Mouse (Mus musculus) myocyte (in vitro differentiated cells): Measurements from ENCODE around the gene Prrc2a. TPM values are rescaled to one million over a fixed set of nuclear protein-coding genes. Genes with fewer than 3 reads are reported as not detected.

Experiments used
- H3K27me3 ChIP-seq: one replicate; pipeline ENCODE4 v1.6.1; 2011; ENCODE audit not compliant: control insufficient read depth, insufficient read depth, insufficient read length
- H3K36me3 ChIP-seq: one replicate; pipeline ENCODE4 v1.6.1; 2011; ENCODE audit not compliant: control insufficient read depth, insufficient read depth
- H3K4me2 ChIP-seq: one replicate; pipeline ENCODE4 v1.6.1; 2011; ENCODE audit warnings: low read depth, control low read depth
- H3K4me3 ChIP-seq: one replicate; pipeline ENCODE4 v1.5.1; 2011; ENCODE audit warnings: mild to moderate bottlenecking, control low read depth, moderate library complexity
- H3K79me2 ChIP-seq: one replicate; pipeline ENCODE4 v1.6.1; 2011; ENCODE audit not compliant: control insufficient read depth, insufficient read depth
- H3ac ChIP-seq: one replicate; pipeline ENCODE4 v1.6.1; 2011; ENCODE audit not compliant: control insufficient read depth, insufficient read length
- CEBPB ChIP-seq: IDR thresholded peaks from 2 replicates; pipeline ENCODE4 v1.6.1; 2011; ENCODE audit warnings: mild to moderate bottlenecking, moderate library complexity; ENCODE audit not compliant: poor library complexity, insufficient read depth, severe bottlenecking
- E2F4 ChIP-seq: IDR thresholded peaks from one replicate; pipeline ENCODE4 v1.6.1; 2011; ENCODE audit warnings: mild to moderate bottlenecking, control low read depth, moderate library complexity; ENCODE audit not compliant: insufficient read depth
- MAX ChIP-seq: IDR thresholded peaks from one replicate; pipeline ENCODE4 v1.6.1; 2011; ENCODE audit warnings: low read depth, mild to moderate bottlenecking, control low read depth
- MYOD1 ChIP-seq, 3 experiments: IDR thresholded peaks; one replicate each; pipeline ENCODE4 v1.6.1; 2011; ENCODE audit warnings: control low read depth in 2 of 3, low read depth in 2 of 3, mild to moderate bottlenecking in 2 of 3, moderate library complexity in 1 of 3; ENCODE audit not compliant: insufficient read length in 2 of 3, control insufficient read depth in 1 of 3
- MYOG ChIP-seq, 3 experiments: IDR thresholded peaks; one replicate each; pipeline ENCODE4 v1.6.1; 2011; ENCODE audit warnings: control low read depth in 2 of 3, low read depth in 2 of 3, mild to moderate bottlenecking in 2 of 3; ENCODE audit not compliant: insufficient read length in 2 of 3, control insufficient read depth in 1 of 3, insufficient read depth in 1 of 3
- POLR2A ChIP-seq: IDR thresholded peaks from one replicate; pipeline ENCODE4 v1.6.1; 2011; ENCODE audit warnings: low read depth, mild to moderate bottlenecking, control low read depth, moderate library complexity; ENCODE audit not compliant: insufficient read length
- POLR2AphosphoS2 ChIP-seq: IDR thresholded peaks from one replicate; pipeline ENCODE4 v1.6.1; 2011; ENCODE audit warnings: low read depth, control low read depth; ENCODE audit not compliant: insufficient read length
- REST ChIP-seq: IDR thresholded peaks from one replicate; pipeline ENCODE4 v1.6.1; 2011; ENCODE audit warnings: mild to moderate bottlenecking, control low read depth, moderate library complexity; ENCODE audit not compliant: insufficient read depth, insufficient read length
- SRF ChIP-seq: IDR thresholded peaks from one replicate; pipeline ENCODE4 v1.6.1; 2011; ENCODE audit warnings: low read depth; ENCODE audit not compliant: control insufficient read depth, insufficient read length
- TCF12 ChIP-seq: IDR thresholded peaks from one replicate; pipeline ENCODE4 v1.6.1; 2011; ENCODE audit warnings: mild to moderate bottlenecking, control low read depth; ENCODE audit not compliant: poor library complexity, insufficient read depth, severe bottlenecking
- TCF3 ChIP-seq: IDR thresholded peaks from one replicate; pipeline ENCODE4 v1.6.1; 2011; ENCODE audit warnings: low read depth, control low read depth; ENCODE audit not compliant: insufficient read length
- USF1 ChIP-seq: IDR thresholded peaks from one replicate; pipeline ENCODE4 v1.6.1; 2011; ENCODE audit warnings: low read depth, mild to moderate bottlenecking, control low read depth, moderate library complexity
- polyA plus RNA-seq: library from polyadenylated mRNA; unstranded; fragments of >200 nt; fragmentation: generic; extraction: Trizol; gene quantifications from one replicate; pipeline ENCODE4 v1.2.1, GENCODE M21; 2012; ENCODE audit warnings: missing spikeins

The Prrc2a gene
- polyA plus RNA-seq, 1 experiment, result 153 TPM

DNA sequence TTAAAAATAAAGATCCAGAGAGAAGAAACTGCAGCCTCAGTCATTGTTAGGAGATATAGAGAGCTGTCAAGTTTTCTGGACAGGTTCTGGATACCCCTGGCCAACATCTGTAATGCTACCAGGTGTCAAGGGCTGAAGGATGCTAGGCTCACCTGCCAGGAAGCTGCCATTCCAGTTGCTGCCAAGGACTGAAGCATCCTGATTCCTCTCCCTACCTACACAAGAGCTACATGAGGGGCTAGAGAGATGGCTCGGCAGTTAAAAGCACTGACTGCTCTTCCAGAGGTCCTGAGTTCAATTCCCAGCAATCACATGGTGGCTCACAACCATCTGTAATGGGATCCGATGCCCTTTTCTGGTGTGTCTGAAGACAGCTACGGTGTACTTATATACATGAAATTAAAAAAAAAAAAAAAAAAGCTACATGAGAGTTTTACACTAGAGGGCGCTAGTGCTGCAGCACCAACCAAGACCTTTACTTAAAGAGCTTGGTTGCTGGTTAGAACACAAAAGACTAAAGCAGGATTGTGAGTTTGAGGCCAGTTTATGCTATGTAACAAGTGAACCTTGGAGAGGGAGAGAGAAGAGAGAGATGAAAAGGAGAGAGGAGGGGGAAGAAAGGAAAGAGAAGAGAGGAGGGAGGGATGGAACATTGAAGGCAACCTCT, 4.0 kb upstream of the Prrc2a start:
- no peak overlapping the region for H3ac ChIP-seq
- no peak overlapping the region for H3K4me2 ChIP-seq
- TF ChIP-seq POLR2A, result no peak
- TF ChIP-seq TCF3, result no peak
- no peak for TF ChIP-seq SRF
- no peak for TF ChIP-seq E2F4
- no peak overlapping the region for H3K4me3 ChIP-seq
- H3K36me3 ChIP-seq, result no peaks in the 10 kb centered on the region
- H3K79me2 ChIP-seq, result peaks cover 14% of the 10 kb centered on the region
- no peaks in the 10 kb centered on the region for H3K27me3 ChIP-seq

DNA sequence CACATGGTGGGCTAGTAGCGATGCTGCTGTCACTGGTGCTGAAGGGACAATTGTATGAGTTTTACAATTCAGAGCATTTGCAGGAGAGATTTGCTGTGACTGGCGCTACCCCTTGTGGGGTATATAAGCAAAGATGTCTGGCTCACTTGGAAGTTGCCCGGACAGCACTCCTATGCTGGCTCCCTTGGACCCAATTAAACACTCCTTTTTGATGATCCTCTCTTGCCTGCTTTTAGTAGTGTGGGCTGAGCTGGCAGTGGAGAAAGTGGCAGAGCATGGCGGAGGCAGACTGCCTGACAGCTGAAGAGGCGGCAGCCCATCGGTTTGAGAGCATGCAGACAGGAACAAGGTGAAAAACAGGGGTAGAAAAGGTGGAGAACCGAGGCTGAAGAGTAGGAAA, 3.1 kb upstream of the Prrc2a start:
- Histone ChIP-seq H3K79me2 (peaks cover 23% of the 10 kb centered on the region), H3K4me3 (no peak overlapping the region), H3K36me3 (no peaks in the 10 kb centered on the region), H3K4me2 (no peak overlapping the region), H3ac (no peak overlapping the region), H3K27me3 (no peaks in the 10 kb centered on the region)
- no peak for TF ChIP-seq SRF

DNA sequence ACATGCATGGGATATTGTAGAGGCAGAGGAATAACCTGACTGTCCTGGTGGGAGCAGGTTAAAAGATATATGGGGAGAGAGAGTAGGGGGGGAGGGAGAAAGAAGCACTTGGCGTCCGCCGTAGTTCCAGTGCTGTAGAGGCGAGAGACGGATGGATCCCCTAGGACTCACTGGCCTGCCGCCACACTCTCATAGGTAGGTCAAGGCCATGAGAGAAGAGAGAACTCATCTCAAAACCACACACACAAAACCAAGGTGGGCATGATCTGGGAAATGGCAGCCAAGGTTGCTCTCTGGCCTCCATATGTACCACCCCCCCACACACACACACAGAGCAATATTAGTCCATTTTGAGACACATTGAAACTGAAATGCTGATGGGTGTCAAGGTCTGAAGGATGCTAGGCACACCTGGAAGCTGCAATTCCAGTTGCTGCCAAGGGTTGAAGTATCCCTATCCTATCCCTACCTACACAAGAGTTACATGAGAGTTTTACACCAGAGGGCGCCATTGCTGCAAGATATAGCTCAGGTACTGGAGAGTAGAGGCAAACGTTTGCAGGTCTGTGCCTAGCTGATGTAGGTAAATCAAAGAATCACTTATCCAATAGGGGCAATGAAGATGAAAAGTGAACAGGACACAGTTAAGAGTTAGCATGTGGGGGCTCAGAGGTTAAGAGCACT, 1.8 kb upstream of the Prrc2a start:
- TF ChIP-seq POLR2AphosphoS2 (no peak), REST (no peak), MYOG (IDR thresholded peaks at IDR 0.05; ENCODE audit: control insufficient read depth in 1 of 3, insufficient read depth in 1 of 3, insufficient read length in 2 of 3, low read depth in 2 of 3) (no peak), CEBPB (no peak), POLR2A (no peak), TCF12 (no peak), MYOD1 (IDR thresholded peaks at IDR 0.05; ENCODE audit: control insufficient read depth in 1 of 3, insufficient read length in 2 of 3, low read depth in 2 of 3) (no peak), USF1 (no peak), TCF3 (no peak), SRF (no peak), E2F4 (no peak)
- Histone ChIP-seq H3ac (no peak overlapping the region), H3K36me3 (peaks cover 6% of the 10 kb centered on the region), H3K79me2 (peaks cover 36% of the 10 kb centered on the region), H3K4me3 (peak overlapping the region; percentile 83), H3K4me2 (peak overlapping the region; percentile 96), H3K27me3 (no peaks in the 10 kb centered on the region)

DNA sequence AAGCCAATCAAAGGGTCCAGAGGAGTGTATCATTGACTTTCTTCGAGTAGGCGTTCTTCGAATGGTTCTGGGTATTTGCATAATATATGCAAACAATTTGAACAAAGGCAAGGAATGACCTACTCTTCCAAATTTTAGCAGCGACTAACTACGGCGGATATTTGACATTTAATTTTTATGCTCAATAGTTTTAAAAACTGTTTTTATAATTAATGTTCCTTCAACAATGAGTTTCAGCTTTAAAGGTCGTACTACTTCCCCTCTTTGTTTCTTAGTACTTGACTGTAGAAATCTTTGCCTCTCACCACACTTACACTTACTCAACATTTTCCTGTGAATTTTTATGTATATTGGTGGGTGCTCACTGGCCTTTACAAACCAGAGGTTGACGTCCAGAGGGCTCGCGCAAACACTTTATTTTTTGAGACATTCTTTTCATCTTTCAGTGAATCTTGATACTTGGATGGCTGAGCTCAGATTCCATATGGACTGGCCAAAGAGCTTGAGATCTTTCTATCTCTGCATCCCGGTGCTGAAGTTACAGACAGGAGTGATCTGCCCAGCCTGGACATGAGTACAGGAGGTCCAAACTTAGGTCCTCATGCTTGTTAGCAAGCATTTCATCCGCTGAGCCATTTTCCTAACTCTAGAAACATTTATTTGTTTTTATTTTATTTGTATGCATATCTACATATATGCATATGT, 906 bp upstream of the Prrc2a start:
- H3ac ChIP-seq, result no peak overlapping the region
- peak overlapping the region; percentile 83 for H3K4me3 ChIP-seq
- H3K27me3 ChIP-seq, result no peaks in the 10 kb centered on the region
- TF ChIP-seq POLR2A, result no peak
- no peak for TF ChIP-seq TCF3
- TF ChIP-seq MYOD1 (IDR thresholded peaks at IDR 0.05; ENCODE audit: control insufficient read depth in 1 of 3, insufficient read length in 2 of 3, low read depth in 2 of 3), result no peak
- no peak for TF ChIP-seq MYOG (IDR thresholded peaks at IDR 0.05; ENCODE audit: control insufficient read depth in 1 of 3, insufficient read depth in 1 of 3, insufficient read length in 2 of 3, low read depth in 2 of 3)
- no peak for TF ChIP-seq TCF12
- TF ChIP-seq POLR2AphosphoS2, result no peak
- TF ChIP-seq CEBPB, result no peak
- TF ChIP-seq SRF, result no peak
- no peak for TF ChIP-seq USF1
- no peak for TF ChIP-seq REST
- no peak for TF ChIP-seq E2F4
- no peak for TF ChIP-seq MAX
- peaks cover 45% of the 10 kb centered on the region for H3K79me2 ChIP-seq
- peaks cover 15% of the 10 kb centered on the region for H3K36me3 ChIP-seq
- H3K4me2 ChIP-seq, result peak overlapping the region; percentile 96

DNA sequence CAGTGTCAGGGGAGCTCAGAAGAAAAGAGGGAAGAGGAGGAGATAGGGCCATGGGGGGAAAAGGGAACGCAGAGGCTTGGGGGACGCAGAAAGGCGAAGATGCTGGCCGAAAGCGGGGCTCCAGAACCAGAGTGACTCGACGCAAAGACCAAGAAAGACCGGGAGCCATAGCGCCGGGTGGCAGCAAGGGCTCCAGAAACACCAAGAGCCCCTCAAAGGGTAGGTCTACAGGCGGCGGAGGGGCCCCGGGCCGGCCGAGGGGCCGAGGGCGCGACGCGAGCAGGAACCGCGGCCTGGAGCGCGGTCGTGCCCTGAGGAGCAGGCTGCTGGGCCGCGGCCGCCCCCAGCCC, 504 bp downstream of the Prrc2a start:
- H3K27me3 ChIP-seq, result no peaks in the 10 kb centered on the region
- H3K4me2 ChIP-seq, result peak overlapping the region; percentile 93
- peaks cover 58% of the 10 kb centered on the region for H3K79me2 ChIP-seq

More for the DNA sequence above, 504 bp downstream of the Prrc2a start:
- H3K36me3 ChIP-seq, result peaks cover 24% of the 10 kb centered on the region
- H3ac ChIP-seq, result peak overlapping the region; percentile 55
- peak overlapping the region; percentile 83 for H3K4me3 ChIP-seq
- no peak for TF ChIP-seq TCF3
- no peak for TF ChIP-seq TCF12
- no peak for TF ChIP-seq E2F4
- no peak for TF ChIP-seq USF1
- no peak for TF ChIP-seq SRF
- TF ChIP-seq MAX, result no peak
- no peak for TF ChIP-seq REST
- TF ChIP-seq MYOG (IDR thresholded peaks at IDR 0.05; ENCODE audit: control insufficient read depth in 1 of 3, insufficient read depth in 1 of 3, insufficient read length in 2 of 3, low read depth in 2 of 3), result no peak
- no peak for TF ChIP-seq MYOD1 (IDR thresholded peaks at IDR 0.05; ENCODE audit: control insufficient read depth in 1 of 3, insufficient read length in 2 of 3, low read depth in 2 of 3)
- no peak for TF ChIP-seq POLR2AphosphoS2
